Mouse (Mus musculus): Measurements from ENCODE around the gene Fam53b. TPM values are rescaled to one million over a fixed set of nuclear protein-coding genes. Genes with fewer than 3 reads are reported as not detected.
A peak's percentile ranks its signal among the peaks of the same experiment; 100 is the strongest.

Fam53b gene
- polyA plus RNA-seq, 1 experiment = 22.1 TPM

GRCm38 (mm10) chr7:132679549-132679948 lies 134.1 kb downstream of the Fam53b start:
- Histone ChIP-seq H3K4me1 (peaks cover 81% of the 10 kb centered on the region), H3K9me3 (no peaks in the 10 kb centered on the region), H3K4me3 (replicated peaks) (no peak overlapping the region), H3K27me3 (replicated peaks) (no peaks in the 10 kb centered on the region), H3K36me3 (replicated peaks; ENCODE audit: low read length) (no peaks in the 10 kb centered on the region)
- TF ChIP-seq GATA1 (IDR thresholded peaks at IDR 0.05; ENCODE audit: borderline replicate concordance, low read length) (no peak), FLI1 (IDR thresholded peaks at IDR 0.05; ENCODE audit: low read length) (no peak)

DNA sequence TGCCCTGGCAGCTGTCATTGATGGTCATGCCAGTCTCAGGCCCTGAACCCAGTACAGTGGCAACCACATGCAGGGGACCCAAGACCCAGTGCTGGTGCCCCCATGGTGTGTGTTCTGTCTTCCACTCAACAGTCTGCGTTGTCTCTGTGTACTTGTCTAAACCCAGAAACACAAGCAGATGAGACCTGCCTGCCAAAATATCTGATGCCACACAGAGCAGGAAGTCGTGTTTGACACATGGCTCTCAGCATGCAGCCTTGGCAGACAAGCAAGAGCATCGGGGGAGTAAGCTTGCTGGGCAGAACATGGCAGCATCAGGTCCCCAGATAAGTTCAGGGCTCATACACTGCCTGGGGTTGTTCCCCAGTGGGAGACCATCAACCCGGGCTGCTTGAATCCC lies 134.6 kb downstream of the Fam53b start:
- H3K36me3 ChIP-seq (replicated peaks; ENCODE audit: low read length) = no peaks in the 10 kb centered on the region
- TF ChIP-seq GATA1 (IDR thresholded peaks at IDR 0.05; ENCODE audit: borderline replicate concordance, low read length) (no peak), FLI1 (IDR thresholded peaks at IDR 0.05; ENCODE audit: low read length) (no peak)
- no peaks in the 10 kb centered on the region for H3K9me3 ChIP-seq
- H3K4me3 ChIP-seq (replicated peaks) = no peak overlapping the region
- H3K4me1 ChIP-seq = peaks cover 83% of the 10 kb centered on the region
- H3K27me3 ChIP-seq (replicated peaks) = no peaks in the 10 kb centered on the region

GRCm38 (mm10) chr7:132675922-132676321 lies 137.8 kb downstream of the Fam53b start:
- no peak overlapping the region for H3K4me3 ChIP-seq (replicated peaks)
- no peak for TF ChIP-seq FLI1 (IDR thresholded peaks at IDR 0.05; ENCODE audit: low read length)
- no peak for TF ChIP-seq GATA1 (IDR thresholded peaks at IDR 0.05; ENCODE audit: borderline replicate concordance, low read length)
- H3K36me3 ChIP-seq (replicated peaks; ENCODE audit: low read length) = no peaks in the 10 kb centered on the region
- H3K4me1 ChIP-seq = peaks cover 74% of the 10 kb centered on the region
- no peaks in the 10 kb centered on the region for H3K27me3 ChIP-seq (replicated peaks)
- H3K9me3 ChIP-seq = no peaks in the 10 kb centered on the region

DNA sequence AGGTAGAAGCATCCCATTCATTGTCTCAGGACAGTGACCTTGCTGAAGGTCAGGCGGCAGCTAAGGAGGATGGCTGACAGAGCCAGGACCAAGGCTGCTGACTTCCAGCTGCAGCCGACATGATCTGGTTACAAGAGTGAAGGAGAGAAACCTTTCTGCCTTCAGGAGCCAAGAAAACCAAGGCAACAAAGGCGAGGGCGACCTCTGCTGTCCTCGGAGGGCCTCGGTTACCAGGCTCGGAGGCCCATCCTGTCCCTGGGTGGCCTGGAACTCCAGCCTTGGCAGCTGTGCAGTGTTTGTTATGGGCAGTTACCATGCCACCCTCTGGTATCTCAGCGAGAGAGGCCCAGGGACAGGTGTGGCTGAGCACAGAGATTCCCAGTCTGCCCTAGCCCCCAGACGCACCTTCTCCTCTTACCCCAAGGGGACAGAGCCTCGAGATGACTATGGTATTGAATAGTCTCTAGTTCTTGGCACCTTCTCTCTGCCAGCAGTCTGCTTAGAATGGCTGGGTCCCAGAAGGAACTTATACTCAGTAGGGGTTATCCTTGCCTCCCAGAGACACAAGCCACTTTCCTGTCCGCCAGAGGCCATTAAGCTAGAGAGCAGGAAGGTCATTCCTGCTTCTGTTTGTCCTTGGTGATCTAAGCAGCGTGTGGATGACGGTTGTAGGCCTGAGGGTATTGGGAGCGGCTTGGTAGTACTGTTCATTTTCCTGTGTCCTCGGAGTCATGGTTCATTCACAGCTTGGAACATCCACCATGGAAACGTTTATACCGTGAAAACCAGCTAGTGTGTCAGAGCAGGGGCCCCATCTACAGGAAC lies 139.5 kb downstream of the Fam53b start:
- H3K4me1 ChIP-seq = peaks cover 74% of the 10 kb centered on the region
- TF ChIP-seq FLI1 (IDR thresholded peaks at IDR 0.05; ENCODE audit: low read length) = no peak
- TF ChIP-seq GATA1 (IDR thresholded peaks at IDR 0.05; ENCODE audit: borderline replicate concordance, low read length) = no peak
- peaks cover 2% of the 10 kb centered on the region for H3K36me3 ChIP-seq (replicated peaks; ENCODE audit: low read length)
- no peak overlapping the region for H3K4me3 ChIP-seq (replicated peaks)
- no peaks in the 10 kb centered on the region for H3K27me3 ChIP-seq (replicated peaks)
- H3K9me3 ChIP-seq = no peaks in the 10 kb centered on the region

DNA sequence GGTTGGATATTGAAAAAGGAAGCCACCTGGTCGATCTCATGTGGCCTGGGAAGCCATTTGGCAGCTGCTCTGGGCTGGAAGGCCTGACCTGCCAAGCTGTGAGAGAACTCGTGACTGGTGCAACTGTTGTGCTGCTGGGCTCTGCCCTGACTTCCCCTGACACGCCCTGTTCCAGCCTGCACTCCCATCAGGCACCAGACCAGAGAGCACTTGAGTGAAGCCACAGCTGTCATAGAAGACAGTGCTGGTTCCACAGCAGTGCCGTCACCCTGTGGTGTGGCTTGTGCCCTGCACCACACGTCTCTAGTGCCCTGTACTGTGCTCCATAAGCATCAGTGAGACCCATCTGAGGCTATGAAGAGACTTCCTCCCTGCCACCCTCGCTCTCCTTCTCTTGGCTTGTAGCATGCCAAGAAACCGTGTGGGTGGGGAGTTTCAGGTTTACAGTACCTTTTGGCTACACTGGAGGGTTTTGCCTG lies 141.2 kb downstream of the Fam53b start:
- no peaks in the 10 kb centered on the region for H3K9me3 ChIP-seq
- TF ChIP-seq GATA1 (IDR thresholded peaks at IDR 0.05; ENCODE audit: borderline replicate concordance, low read length) (no peak), FLI1 (IDR thresholded peaks at IDR 0.05; ENCODE audit: low read length) (no peak)
- peak overlapping the region; percentile 71 for H3K4me3 ChIP-seq (replicated peaks)
- H3K27me3 ChIP-seq (replicated peaks) = no peaks in the 10 kb centered on the region
- H3K4me1 ChIP-seq = peaks cover 71% of the 10 kb centered on the region
- peaks cover 2% of the 10 kb centered on the region for H3K36me3 ChIP-seq (replicated peaks; ENCODE audit: low read length)

DNA sequence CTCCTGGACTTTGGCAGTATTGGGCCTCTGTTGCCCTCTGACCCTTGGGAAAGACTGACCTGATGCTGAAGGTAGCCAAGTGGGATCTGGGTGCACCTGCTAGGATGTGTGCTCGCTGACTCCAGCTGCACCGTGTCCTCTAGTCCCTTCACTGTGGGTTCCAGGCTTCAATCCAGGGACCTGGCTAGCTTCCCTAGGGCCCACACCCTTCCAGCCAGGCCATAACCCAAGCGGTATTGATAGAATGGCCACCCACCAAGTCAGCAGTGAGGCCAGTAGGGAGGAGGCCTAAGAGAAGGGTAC lies 142.9 kb downstream of the Fam53b start:
- TF ChIP-seq FLI1 (IDR thresholded peaks at IDR 0.05; ENCODE audit: low read length) = no peak
- no peak for TF ChIP-seq GATA1 (IDR thresholded peaks at IDR 0.05; ENCODE audit: borderline replicate concordance, low read length)
- Histone ChIP-seq H3K36me3 (replicated peaks; ENCODE audit: low read length) (peaks cover 2% of the 10 kb centered on the region), H3K9me3 (no peaks in the 10 kb centered on the region), H3K4me1 (peaks cover 57% of the 10 kb centered on the region), H3K27me3 (replicated peaks) (no peaks in the 10 kb centered on the region), H3K4me3 (replicated peaks) (no peak overlapping the region)

- Histone ChIP-seq H3K36me3 (replicated peaks; ENCODE audit: low read length) (peaks cover 2% of the 10 kb centered on the region), H3K9me3 (no peaks in the 10 kb centered on the region), H3K4me1 (peaks cover 52% of the 10 kb centered on the region), H3K4me3 (replicated peaks) (no peak overlapping the region), H3K27me3 (replicated peaks) (no peaks in the 10 kb centered on the region)
- TF ChIP-seq FLI1 (IDR thresholded peaks at IDR 0.05; ENCODE audit: low read length) = no peak
Measured at GRCm38 (mm10) chr7:132669999-132670862, 143.5 kb downstream of the Fam53b start.

GRCm38 (mm10) chr7:132668604-132669003 lies 145.1 kb downstream of the Fam53b start:
- H3K27me3 ChIP-seq (replicated peaks) = peaks cover 7% of the 10 kb centered on the region
- no peak for TF ChIP-seq FLI1 (IDR thresholded peaks at IDR 0.05; ENCODE audit: low read length)
- TF ChIP-seq GATA1 (IDR thresholded peaks at IDR 0.05; ENCODE audit: borderline replicate concordance, low read length) = no peak
- H3K4me1 ChIP-seq = peaks cover 50% of the 10 kb centered on the region
- no peaks in the 10 kb centered on the region for H3K9me3 ChIP-seq
- no peak overlapping the region for H3K4me3 ChIP-seq (replicated peaks)
- peaks cover 2% of the 10 kb centered on the region for H3K36me3 ChIP-seq (replicated peaks; ENCODE audit: low read length)

DNA sequence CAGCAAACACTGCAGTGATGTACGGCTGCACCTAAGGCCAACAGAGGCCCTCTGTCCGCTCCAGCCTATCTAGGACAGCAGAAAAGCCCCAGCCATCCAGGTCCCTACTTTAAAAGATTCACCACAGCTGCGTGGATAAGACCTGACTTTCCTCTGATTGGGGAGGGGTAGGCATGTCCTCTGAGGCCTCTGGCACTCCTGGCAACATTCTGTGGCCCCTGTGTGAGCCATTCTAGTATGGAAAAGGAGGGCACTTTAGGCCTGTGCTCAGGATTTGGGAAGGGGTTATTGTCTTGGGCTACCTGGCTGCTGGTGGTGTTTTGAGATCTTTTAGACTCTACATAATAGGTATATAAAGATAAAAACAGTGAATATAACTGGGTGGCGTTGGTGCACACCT lies 147.2 kb downstream of the Fam53b start:
- no peak for TF ChIP-seq GATA1 (IDR thresholded peaks at IDR 0.05; ENCODE audit: borderline replicate concordance, low read length)
- no peak for TF ChIP-seq FLI1 (IDR thresholded peaks at IDR 0.05; ENCODE audit: low read length)
- Histone ChIP-seq H3K27me3 (replicated peaks) (peaks cover 10% of the 10 kb centered on the region), H3K4me3 (replicated peaks) (no peak overlapping the region), H3K4me1 (peaks cover 59% of the 10 kb centered on the region), H3K36me3 (replicated peaks; ENCODE audit: low read length) (peaks cover 2% of the 10 kb centered on the region), H3K9me3 (no peaks in the 10 kb centered on the region)

Data from megakaryocyte, embryonic 14.5 days (primary cell).